Mouse (Mus musculus) lung, adult 2 months (tissue): Measurements from ENCODE around the gene 4930568D16Rik. TPM values are rescaled to one million over a fixed set of nuclear protein-coding genes. Genes with fewer than 3 reads are reported as not detected.
A peak's percentile ranks its signal among the peaks of the same experiment; 100 is the strongest.

Experiments used
- DNase-seq: peaks from one replicate; pipeline ENCODE4 v3.0.0; 2022
- H3K4me1 ChIP-seq: fragments of 200-500 bp; 2 replicates; pipeline ENCODE4 v1.6.1; 2011; ENCODE audit warnings: low read length; ENCODE audit not compliant: control insufficient read depth, insufficient read depth
- H3K4me3 ChIP-seq: fragments of 200-500 bp; replicated peaks from 2 replicates; pipeline ENCODE3; 2011; ENCODE audit warnings: low read depth, mild to moderate bottlenecking, control low read depth, low read length; ENCODE audit errors: extremely low read depth
- CTCF ChIP-seq: fragments of 200-500 bp; IDR thresholded peaks from 2 replicates; pipeline ENCODE4 v1.5.1; 2011; ENCODE audit warnings: mild to moderate bottlenecking, low read length, control low read depth; ENCODE audit not compliant: insufficient read depth
- POLR2A ChIP-seq: fragments of 200-500 bp; IDR thresholded peaks from 2 replicates; pipeline ENCODE4 v1.6.1; 2011; ENCODE audit warnings: low read depth, mild to moderate bottlenecking, control low read depth, low read length, borderline replicate concordance; ENCODE audit errors: extremely low read depth
- WGBS: fragments of 180-500 bp; shearing (Covaris S2); methylation state at CpG from one replicate; pipeline ENCODE4 v1.1.7; 2018; 5-methylcytosine and 5-hydroxymethylcytosine counted together
- polyA plus RNA-seq: library from polyadenylated mRNA; depleted of rRNA; stranded (reverse); fragments of >200 nt; gene quantifications from 2 replicates; pipeline ENCODE4 v1.2.3, GENCODE M21; 2012

4930568D16Rik gene
- polyA plus RNA-seq, 1 experiment, result not detected

DNA sequence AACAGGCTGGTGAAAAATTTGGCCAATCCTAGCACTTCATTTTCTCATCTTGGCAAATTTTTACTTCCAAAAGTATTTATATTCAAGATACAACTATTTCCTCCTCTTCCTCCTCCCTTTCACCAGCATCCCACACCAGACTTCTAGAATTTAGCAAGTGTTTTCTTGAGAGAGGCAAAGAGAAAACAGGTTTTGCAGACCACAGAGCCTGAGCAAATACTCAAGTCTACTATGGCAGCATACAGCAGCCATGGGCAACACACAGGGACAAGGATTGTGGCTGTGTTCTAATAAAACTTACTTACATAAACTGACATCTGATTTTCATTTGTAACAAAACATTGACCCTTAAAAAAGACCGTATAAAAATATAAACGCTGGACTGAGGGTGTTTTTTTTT is 36.3 kb downstream of the 4930568D16Rik start:
- DNase-seq, result no peak
- 34% methylated on average over 2 of the region's 2 CpGs for WGBS
- H3K4me3 ChIP-seq, result no peak overlapping the region
- peaks cover 9% of the 10 kb centered on the region for H3K4me1 ChIP-seq
- TF ChIP-seq POLR2A (no peak), CTCF (no peak)

DNA sequence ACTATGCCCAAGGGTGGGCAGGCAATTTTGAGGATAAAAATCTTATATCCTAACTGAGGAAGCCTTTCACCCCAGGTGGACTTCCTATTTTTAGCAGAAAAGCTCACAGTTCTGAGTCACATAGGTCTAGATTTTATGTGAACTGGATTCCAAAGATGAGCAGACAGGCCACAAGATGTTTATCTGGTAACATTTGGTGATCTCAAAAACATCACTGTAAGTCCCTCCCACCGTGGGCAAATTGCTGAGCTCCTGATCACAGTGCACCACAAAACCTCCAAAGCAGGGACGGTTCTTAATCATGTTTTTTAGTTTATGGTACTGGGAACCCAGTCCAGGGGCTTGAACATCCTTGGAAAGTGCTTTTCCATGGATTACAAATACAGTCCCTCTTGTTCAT is 38.5 kb downstream of the 4930568D16Rik start:
- TF ChIP-seq POLR2A (no peak), CTCF (no peak)
- DNase-seq, result no peak
- Histone ChIP-seq H3K4me1 (peaks cover 6% of the 10 kb centered on the region; the same call in 1 of the 2 replicates), H3K4me3 (no peak overlapping the region)
- WGBS, result 81% methylated on average over 2 of the region's 2 CpGs

- no peak for DNase-seq
- peaks cover 6% of the 10 kb centered on the region; the same call in 1 of the 2 replicates for H3K4me1 ChIP-seq
- no peak overlapping the region for H3K4me3 ChIP-seq
- WGBS, result 46% methylated on average over 11 of the region's 11 CpGs
- TF ChIP-seq CTCF (no peak), POLR2A (no peak)
Observed at GRCm38 (mm10) chr2:35328064-35328792, 39.3 kb downstream of the 4930568D16Rik start.

DNA sequence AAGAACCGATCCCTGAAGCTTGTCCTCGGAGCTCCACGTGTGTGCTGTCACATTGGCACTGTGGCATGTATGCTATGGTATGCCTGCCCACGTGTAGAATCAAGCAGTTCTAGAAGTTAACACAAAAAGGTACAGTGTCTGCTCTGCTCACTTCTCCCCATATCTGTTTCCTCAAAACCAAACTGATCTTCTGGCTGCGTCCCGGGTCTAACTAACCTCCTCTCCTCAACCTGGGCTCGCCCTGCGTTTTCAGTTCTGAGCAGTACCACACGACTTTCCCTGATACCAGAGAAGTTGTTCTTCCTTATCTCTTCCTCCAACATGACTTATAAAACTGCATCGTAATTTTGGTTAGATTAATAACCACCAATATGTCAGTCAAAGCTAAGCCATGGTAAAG is 39.9 kb downstream of the 4930568D16Rik start:
- no peak for DNase-seq
- 39% methylated on average over 10 of the region's 10 CpGs for WGBS
- H3K4me3 ChIP-seq, result no peak overlapping the region
- TF ChIP-seq POLR2A, result no peak
- TF ChIP-seq CTCF, result no peak
- H3K4me1 ChIP-seq, result peaks cover 8% of the 10 kb centered on the region; the same call in 1 of the 2 replicates

DNA sequence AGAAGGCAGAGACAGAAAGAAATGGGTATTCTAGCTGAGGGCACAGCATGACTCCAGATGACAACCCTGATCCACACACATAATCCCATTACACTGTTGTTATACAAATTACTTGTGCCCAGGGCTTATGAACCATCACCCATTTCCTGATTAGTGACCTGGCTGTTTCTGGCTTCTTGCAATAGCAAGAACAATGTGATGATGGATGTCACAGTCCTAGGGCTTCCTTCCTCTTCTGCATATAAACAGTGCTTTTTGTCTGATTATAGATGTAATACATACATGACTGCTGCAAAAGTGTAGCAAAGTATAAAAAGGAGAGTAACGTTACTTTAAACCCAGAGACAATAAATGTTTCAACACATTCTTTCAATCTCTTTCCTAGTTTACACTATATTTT is 40.6 kb downstream of the 4930568D16Rik start:
- 35% methylated on average over 1 of the region's 1 CpGs for WGBS
- peaks cover 11% of the 10 kb centered on the region; the same call in 1 of the 2 replicates for H3K4me1 ChIP-seq
- TF ChIP-seq CTCF (no peak), POLR2A (no peak)
- no peak for DNase-seq
- H3K4me3 ChIP-seq, result no peak overlapping the region

GRCm38 (mm10) chr2:35325930-35326329 is 41.6 kb downstream of the 4930568D16Rik start:
- 77% methylated on average over 10 of the region's 10 CpGs for WGBS
- H3K4me3 ChIP-seq, result no peak overlapping the region
- peaks cover 13% of the 10 kb centered on the region; the same call in 1 of the 2 replicates for H3K4me1 ChIP-seq
- TF ChIP-seq POLR2A, result no peak
- no peak for TF ChIP-seq CTCF
- no peak for DNase-seq

- WGBS, result 43% methylated on average over 10 of the region's 10 CpGs
- peak; percentile 54 for DNase-seq
- TF ChIP-seq CTCF (no peak), POLR2A (no peak)
- Histone ChIP-seq H3K4me1 (peaks cover 12% of the 10 kb centered on the region; the same call in 1 of the 2 replicates), H3K4me3 (no peak overlapping the region)
Observed at GRCm38 (mm10) chr2:35322404-35323164, 44.9 kb downstream of the 4930568D16Rik start.

DNA sequence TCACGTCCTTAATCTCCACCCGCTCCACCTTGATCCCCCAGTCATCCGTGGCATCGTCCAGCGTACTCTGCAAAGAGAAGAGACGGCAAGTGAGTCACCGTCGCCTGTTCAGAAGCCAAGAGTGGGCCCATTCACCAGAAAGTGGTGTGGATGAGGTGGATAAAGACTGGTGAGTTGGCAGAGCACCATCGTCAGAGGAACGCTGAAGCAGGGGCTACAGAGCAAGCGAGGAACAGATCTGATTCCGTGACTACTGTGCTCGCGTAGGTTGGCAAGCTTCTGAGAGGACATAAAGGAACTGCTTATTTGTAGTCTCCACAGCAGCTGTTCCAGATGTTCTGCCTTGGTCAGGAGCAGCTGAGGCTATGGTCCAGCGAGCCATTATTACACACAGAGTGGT is 47.1 kb downstream of the 4930568D16Rik start:
- no peak overlapping the region for H3K4me3 ChIP-seq
- DNase-seq, result no peak
- WGBS, result 96% methylated on average over 15 of the region's 15 CpGs
- H3K4me1 ChIP-seq, result peaks cover 7% of the 10 kb centered on the region; the same call in 1 of the 2 replicates
- no peak for TF ChIP-seq CTCF
- no peak for TF ChIP-seq POLR2A

DNA sequence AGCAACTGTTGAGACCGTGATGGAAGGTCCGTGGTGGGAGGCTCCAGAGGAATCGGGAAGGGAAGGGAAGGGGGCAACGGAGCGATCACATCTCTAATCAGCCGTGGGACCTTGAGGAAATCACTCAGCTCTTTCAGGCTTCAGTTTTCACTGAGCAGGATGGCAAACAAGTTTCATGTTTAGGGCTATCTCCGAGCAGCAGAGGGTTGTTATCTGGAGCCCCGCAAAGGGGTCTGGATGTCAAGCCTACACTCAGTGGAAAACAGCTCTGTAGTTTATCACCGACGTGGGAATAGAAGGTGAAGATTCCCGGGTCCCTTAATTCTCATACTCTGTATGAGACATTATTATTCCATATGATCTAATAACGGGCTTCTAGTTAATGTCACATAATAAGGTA is 49.1 kb downstream of the 4930568D16Rik start:
- WGBS, result 89% methylated on average over 12 of the region's 12 CpGs
- no peak for DNase-seq
- no peak overlapping the region for H3K4me3 ChIP-seq
- TF ChIP-seq POLR2A (no peak), CTCF (no peak)
- H3K4me1 ChIP-seq, result peaks cover 7% of the 10 kb centered on the region; the same call in 1 of the 2 replicates

GRCm38 (mm10) chr2:35317604-35318003 is 49.9 kb downstream of the 4930568D16Rik start:
- WGBS, result 74% methylated on average over 4 of the region's 4 CpGs

More at GRCm38 (mm10) chr2:35317604-35318003, 49.9 kb downstream of the 4930568D16Rik start:
- H3K4me3 ChIP-seq, result no peak overlapping the region
- H3K4me1 ChIP-seq, result peaks cover 5% of the 10 kb centered on the region; the same call in 1 of the 2 replicates
- TF ChIP-seq POLR2A (no peak), CTCF (no peak)
- no peak for DNase-seq
